Mouse (Mus musculus) ES-Bruce4 (cell line): Measurements from ENCODE around the gene Platr17.

Experiments used
- CTCF ChIP-seq: IDR thresholded peaks from one replicate; pipeline ENCODE4 v1.8.1; 2011; ENCODE audit warnings: low read depth, low read length
- POLR2A ChIP-seq: IDR thresholded peaks from one replicate; pipeline ENCODE4 v1.8.1; 2011; ENCODE audit warnings: low read length; ENCODE audit not compliant: insufficient read depth

GRCm38 (mm10) chr17:33932448-33932847 is 27.5 kb downstream of the Platr17 start:
- TF ChIP-seq CTCF (no peak), POLR2A (no peak)
